19 mouse cellular contexts compared by ENCODE assay signal in the genomic region with DNA sequence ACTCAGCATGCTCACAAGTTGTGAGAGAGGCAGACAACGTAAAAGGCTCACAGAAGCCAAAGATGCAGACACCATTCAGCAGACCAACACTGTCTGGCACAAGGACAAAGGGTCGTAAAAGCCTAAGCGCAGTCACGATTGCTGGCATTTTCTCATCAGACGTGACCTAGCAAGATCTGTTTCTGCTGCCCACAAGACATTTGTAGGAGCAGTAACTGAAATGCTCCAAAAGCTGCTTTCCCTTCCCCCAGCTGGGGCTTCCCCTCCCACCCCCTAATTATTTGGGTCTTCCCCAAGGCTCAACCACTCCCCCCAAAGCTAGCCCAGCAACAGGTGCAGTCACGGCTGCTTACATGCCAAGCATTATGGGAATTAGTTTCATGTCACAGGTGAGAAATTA. TPM values are rescaled to one million over a fixed set of nuclear protein-coding genes. Genes with fewer than 3 reads are reported as not detected.
DNase-seq lines count a peak whose midpoint lies in the region; ATAC-seq and TF ChIP-seq lines count a peak whose summit lies in the region.
"Had no signal": no experiment of that assay in that cellular context is flagged by ENCODE, and none has a peak within 500 bp of the region (broad histone marks: within the 10 kb centered on the region; RNA-seq: fewer than 3 reads in every experiment).

No protein-coding gene starts in this region.

- no peak overlapping the region for H3K27ac ChIP-seq in forebrain, embryonic 14.5 days (ENCODE audit: low read depth, low read length)
- no peak overlapping the region for H3K27ac ChIP-seq in forebrain, embryonic 16.5 days (ENCODE audit: low read length)
- H3K27ac ChIP-seq in liver, embryonic 12.5 days, result no peak overlapping the region
- no peak overlapping the region for H3K27ac ChIP-seq in liver, embryonic 11.5 days (ENCODE audit: low read depth, low read length)
- H3K27ac ChIP-seq in neural tube, embryonic 15.5 days (replicated peaks), result no peak overlapping the region
- no peak overlapping the region for H3K27ac ChIP-seq in layer of hippocampus, adult 2 months
- H3K27ac ChIP-seq: forebrain, embryonic 15.5 days; gastrocnemius, adult 2 months had no signal

- WGBS in forebrain, embryonic 14.5 days, result 34% methylated on average over 6 of the region's 6 CpGs
- 20% methylated on average over 6 of the region's 6 CpGs for WGBS in forebrain, embryonic 16.5 days
- WGBS in liver, embryonic 12.5 days (ENCODE audit: insufficient replicate concordance), result 70% methylated on average over 6 of the region's 6 CpGs
- WGBS in liver, embryonic 11.5 days, result 76% methylated on average over 6 of the region's 6 CpGs
- WGBS in neural tube, embryonic 15.5 days, result 15% methylated on average over 6 of the region's 6 CpGs

- no peak overlapping the region for H3K4me3 ChIP-seq in forebrain, embryonic 14.5 days (ENCODE audit: low read depth, low read length)
- no peak overlapping the region for H3K4me3 ChIP-seq in forebrain, embryonic 16.5 days (replicated peaks; ENCODE audit: low read length)
- no peak overlapping the region for H3K4me3 ChIP-seq in liver, embryonic 12.5 days
- H3K4me3 ChIP-seq in liver, embryonic 11.5 days (ENCODE audit: low read depth, low read length), result no peak overlapping the region
- H3K4me3 ChIP-seq in neural tube, embryonic 15.5 days (replicated peaks), result no peak overlapping the region
- H3K4me3 ChIP-seq in layer of hippocampus, adult 2 months, result no peak overlapping the region
- H3K4me3 ChIP-seq: forebrain, embryonic 15.5 days; gastrocnemius, adult 2 months had no signal

- H3K9ac ChIP-seq in forebrain, embryonic 14.5 days (ENCODE audit: low read length), result no peak overlapping the region; the same call in 1 of the 2 replicates
- no peak overlapping the region for H3K9ac ChIP-seq in forebrain, embryonic 16.5 days (replicated peaks; ENCODE audit: low read depth, low read length)
- 0 out of 2 replicates have a peak overlapping the region, but pooled peaks have one; percentile 17 for H3K9ac ChIP-seq in liver, embryonic 12.5 days
- no peak overlapping the region for H3K9ac ChIP-seq in liver, embryonic 11.5 days (ENCODE audit: low read depth, low read length)
- no peak overlapping the region for H3K9ac ChIP-seq in neural tube, embryonic 15.5 days (replicated peaks)
- H3K9ac ChIP-seq: forebrain, embryonic 15.5 days; lung, embryonic 14.5 days had no signal

- no peaks in the 10 kb centered on the region for H3K36me3 ChIP-seq in forebrain, embryonic 14.5 days (ENCODE audit: control insufficient read depth, insufficient read depth, low read length)
- H3K36me3 ChIP-seq in forebrain, embryonic 16.5 days (ENCODE audit: control insufficient read depth, insufficient read depth), result no peaks in the 10 kb centered on the region
- H3K36me3 ChIP-seq in liver, embryonic 12.5 days, result no peaks in the 10 kb centered on the region
- no peaks in the 10 kb centered on the region for H3K36me3 ChIP-seq in liver, embryonic 11.5 days (ENCODE audit: control insufficient read depth, insufficient read depth, low read length)
- H3K36me3 ChIP-seq in neural tube, embryonic 15.5 days, result no peaks in the 10 kb centered on the region
- H3K36me3 ChIP-seq: forebrain, embryonic 15.5 days had no signal

- TF ChIP-seq CTCF in layer of hippocampus, adult 2 months (conservative IDR thresholded peaks at IDR 0.05), result no peak

- no peak for ATAC-seq in forebrain, embryonic 14.5 days
- no peak for ATAC-seq in forebrain, embryonic 16.5 days
- ATAC-seq in liver, embryonic 12.5 days, result no peak
- no peak for ATAC-seq in liver, embryonic 11.5 days (replicated peaks; ENCODE audit: low FRiP score)
- peak; percentile 93 to 94 for ATAC-seq in hematopoietic stem cell, adult 5-6 weeks (replicated peaks in 1 of 2; ENCODE audit: insufficient read depth in 1 of 2, low FRiP score in 2 of 2, low TSS enrichment in 1 of 2, low read depth in 1 of 2, poor library complexity in 2 of 2, severe bottlenecking in 2 of 2)
- ATAC-seq in neural tube, embryonic 15.5 days (ENCODE audit: low FRiP score), result no peak
- ATAC-seq: forebrain, embryonic 15.5 days; Patski had no signal

- H3K4me1 ChIP-seq in forebrain, embryonic 14.5 days (ENCODE audit: control insufficient read depth, insufficient read depth, low read length), result no peaks in the 10 kb centered on the region
- H3K4me1 ChIP-seq in forebrain, embryonic 16.5 days (replicated peaks; ENCODE audit: control insufficient read depth, insufficient read depth, low read length), result no peaks in the 10 kb centered on the region
- no peaks in the 10 kb centered on the region for H3K4me1 ChIP-seq in liver, embryonic 12.5 days
- H3K4me1 ChIP-seq in liver, embryonic 11.5 days (replicated peaks; ENCODE audit: control insufficient read depth, insufficient read depth, low read length), result no peaks in the 10 kb centered on the region
- H3K4me1 ChIP-seq in neural tube, embryonic 15.5 days, result no peaks in the 10 kb centered on the region

- no peak overlapping the region for H3K4me2 ChIP-seq in forebrain, embryonic 14.5 days (ENCODE audit: low read length)
- no peak overlapping the region for H3K4me2 ChIP-seq in forebrain, embryonic 16.5 days (ENCODE audit: low read length)
- H3K4me2 ChIP-seq in liver, embryonic 12.5 days, result no peak overlapping the region
- no peak overlapping the region for H3K4me2 ChIP-seq in liver, embryonic 11.5 days
- H3K4me2 ChIP-seq in neural tube, embryonic 15.5 days, result peak overlapping the region; percentile 22
- H3K4me2 ChIP-seq: forebrain, embryonic 15.5 days; lung, embryonic 14.5 days had no signal

- no peaks in the 10 kb centered on the region for H3K9me3 ChIP-seq in forebrain, embryonic 14.5 days (replicated peaks; ENCODE audit: control insufficient read depth, low read length)
- H3K9me3 ChIP-seq in forebrain, embryonic 16.5 days (ENCODE audit: control insufficient read depth, low read length), result no peaks in the 10 kb centered on the region
- H3K9me3 ChIP-seq in liver, embryonic 12.5 days (replicated peaks), result no peaks in the 10 kb centered on the region
- no peaks in the 10 kb centered on the region for H3K9me3 ChIP-seq in liver, embryonic 11.5 days (ENCODE audit: control insufficient read depth, low read length)
- no peaks in the 10 kb centered on the region for H3K9me3 ChIP-seq in neural tube, embryonic 15.5 days (replicated peaks)
- H3K9me3 ChIP-seq: forebrain, embryonic 15.5 days had no signal

- peak; percentile 22 for DNase-seq in forebrain, embryonic 14.5 days (ENCODE audit: low spot score)
- no peak for DNase-seq in liver, embryonic 11.5 days (ENCODE audit: low spot score)
- DNase-seq in thymus, postnatal 4 days, result no peak
- DNase-seq in layer of hippocampus, adult 2 months (ENCODE audit: low spot score in 2 of 2), result no peak
- DNase-seq: adrenal gland, postnatal 36 days; cerebellum, adult 2 months; gastrocnemius, adult 2 months; heart, postnatal 4 days; kidney, adult 8-10 months; kidney, postnatal 36 days; lung, embryonic 14.5 days; midbrain, embryonic 14.5 days; right cerebral cortex, postnatal 14 days had no signal

- no peaks in the 10 kb centered on the region for H3K27me3 ChIP-seq in forebrain, embryonic 14.5 days (replicated peaks; ENCODE audit: control insufficient read depth, insufficient read depth, low read length)
- H3K27me3 ChIP-seq in forebrain, embryonic 16.5 days (replicated peaks; ENCODE audit: control insufficient read depth, insufficient read depth, low read length), result no peaks in the 10 kb centered on the region
- no peaks in the 10 kb centered on the region for H3K27me3 ChIP-seq in liver, embryonic 12.5 days (replicated peaks)
- no peaks in the 10 kb centered on the region for H3K27me3 ChIP-seq in liver, embryonic 11.5 days (replicated peaks; ENCODE audit: control insufficient read depth, insufficient read depth, low read length)
- H3K27me3 ChIP-seq in neural tube, embryonic 15.5 days (replicated peaks), result no peaks in the 10 kb centered on the region
- H3K27me3 ChIP-seq: forebrain, embryonic 15.5 days; Patski had no signal

RNA-seq across cellular contexts. Expression of gene Dph5, which starts 12.1 kb away (rescaled TPM):
- polyA plus RNA-seq in forebrain, embryonic 14.5 days (2014; fragmentation: Nextera tagmentation; extraction: Ambion mirVana), result 24.6 and 27.4 TPM in 2 replicates
- 30.2 and 32.6 TPM in 2 replicates for polyA plus RNA-seq in forebrain, embryonic 16.5 days (2015; fragmentation: Nextera tagmentation; extraction: Ambion mirVana)
- polyA plus RNA-seq in liver, embryonic 12.5 days (2016; fragmentation: Nextera tagmentation; extraction: Ambion mirVana), result 31.5 and 32.1 TPM in 2 replicates
- polyA plus RNA-seq in liver, embryonic 11.5 days (2014; fragmentation: Nextera tagmentation; extraction: Ambion mirVana), result 49.3 and 50.6 TPM in 2 replicates
- 63.8 and 127 TPM in 2 replicates for total RNA-seq in hematopoietic stem cell, adult 5-6 weeks (2017)
- polyA plus RNA-seq in neural tube, embryonic 15.5 days (2015; fragmentation: Nextera tagmentation; extraction: Ambion mirVana), result 28.7 and 29.7 TPM in 2 replicates
- 10 to 100 TPM; 13.1 to 16.2 TPM for total RNA-seq in layer of hippocampus, adult 2 months (2021)

Comparison
In these comparisons a context has a peak if more than half of its experiments do, and no peak if none do; other contexts are left out.
1. ATAC-seq: peak in hematopoietic stem cell, adult 5-6 weeks (2 of 2); none in forebrain, embryonic 14.5 days (single experiment), forebrain, embryonic 16.5 days (single experiment), liver, embryonic 12.5 days (single experiment), liver, embryonic 11.5 days (single experiment) and neural tube, embryonic 15.5 days (single experiment).